Mouse (Mus musculus) testis, postnatal 10 days (tissue): ENCODE measurements around the gene Mfsd2b.

Experiments
- DNase-seq: peaks from one replicate; pipeline ENCODE4 v3.0.0; 2021; ENCODE audit warnings: low spot score

Gene Mfsd2b

GRCm38 (mm10) chr12:4813636-4814035 lies 60.5 kb downstream of the Mfsd2b start:
- no peak for DNase-seq
